Mouse (Mus musculus): ENCODE data around the gene Mrgprx2. TPM values are rescaled to one million over a fixed set of nuclear protein-coding genes. Genes with fewer than 3 reads are reported as not detected.
"Not testable (repeated sequence)": the region's sequence is repeated elsewhere in the genome, so short reads cannot be mapped to it uniquely, and the experiment has no call there.

Mrgprx2 gene
- not detected in 2 replicates for polyA plus RNA-seq (2016; fragmentation: Nextera tagmentation; extraction: Ambion mirVana)

DNA sequence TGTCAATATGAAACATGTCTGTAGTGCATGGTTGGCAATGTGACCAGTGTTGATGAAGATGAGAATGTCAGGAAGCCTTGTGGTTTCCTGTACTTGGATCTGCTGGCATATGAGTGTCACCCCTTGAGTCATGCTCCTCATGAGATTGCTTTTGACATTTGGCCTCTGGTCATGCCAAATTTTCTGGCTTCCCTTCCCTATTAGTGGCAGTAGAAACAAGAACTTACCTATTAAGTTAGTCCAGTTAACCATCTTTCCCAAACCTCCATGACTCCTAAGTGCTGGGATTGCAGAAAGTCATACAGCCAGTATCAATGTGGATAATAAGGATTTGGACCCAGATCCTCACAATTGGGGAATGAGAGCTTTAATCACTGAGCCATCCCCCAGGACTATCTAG is at the start of gene Mrgprx2:
TSS of gene Mrgprx2 (minus strand) at position 101 of the 400 bp plus-strand sequence.
- Histone ChIP-seq H3K36me3 (replicated peaks) (no peaks in the 10 kb centered on the region), H3K9me3 (peaks cover 70% of the 10 kb centered on the region)

GRCm38 (mm10) chr7:48456242-48456641 is 42.9 kb downstream of the Mrgprx2 start, which contains the start of gene Mrgprb1:
Gene Mrgprb1 (minus strand): TSS chr7:48456342.
- Histone ChIP-seq H3K27ac (no peak within 1 kb of the TSS), H3K36me3 (replicated peaks) (no peaks in the 10 kb centered on the region), H3K27me3 (ENCODE audit: poor library complexity, severe bottlenecking) (no peaks in the 10 kb centered on the region), H3K4me1 (no peaks in the 10 kb centered on the region), H3K4me3 (no peak within 1 kb of the TSS), H3K9me3 (peaks cover 53% of the 10 kb centered on the region)
- DNase-seq (ENCODE audit: extremely low spot score, low spot score), result no peak
- 86% methylated on average over 3 of the region's 3 CpGs for WGBS

More for the DNA sequence above, at the start of gene Mrgprx2:
- Histone ChIP-seq H3K27ac (no peak within 1 kb of the TSS), H3K4me1 (no peaks in the 10 kb centered on the region), H3K4me3 (no peak within 1 kb of the TSS), H3K27me3 (ENCODE audit: poor library complexity, severe bottlenecking) (no peaks in the 10 kb centered on the region)
- DNase-seq (ENCODE audit: extremely low spot score, low spot score), result no peak

- no peak for DNase-seq (ENCODE audit: extremely low spot score, low spot score)
- H3K4me1 ChIP-seq, result no peaks in the 10 kb centered on the region
- no peaks in the 10 kb centered on the region for H3K36me3 ChIP-seq (replicated peaks)
- no peak overlapping the region for H3K4me3 ChIP-seq
- H3K27me3 ChIP-seq (ENCODE audit: poor library complexity, severe bottlenecking), result no peaks in the 10 kb centered on the region
- peaks cover 75% of the 10 kb centered on the region for H3K9me3 ChIP-seq
- no peak overlapping the region for H3K27ac ChIP-seq
- 66% methylated on average over 3 of the region's 3 CpGs for WGBS
These were observed 62.5 kb downstream of the Mrgprx2 start for GRCm38 (mm10) chr7:48436581-48436980.

DNA sequence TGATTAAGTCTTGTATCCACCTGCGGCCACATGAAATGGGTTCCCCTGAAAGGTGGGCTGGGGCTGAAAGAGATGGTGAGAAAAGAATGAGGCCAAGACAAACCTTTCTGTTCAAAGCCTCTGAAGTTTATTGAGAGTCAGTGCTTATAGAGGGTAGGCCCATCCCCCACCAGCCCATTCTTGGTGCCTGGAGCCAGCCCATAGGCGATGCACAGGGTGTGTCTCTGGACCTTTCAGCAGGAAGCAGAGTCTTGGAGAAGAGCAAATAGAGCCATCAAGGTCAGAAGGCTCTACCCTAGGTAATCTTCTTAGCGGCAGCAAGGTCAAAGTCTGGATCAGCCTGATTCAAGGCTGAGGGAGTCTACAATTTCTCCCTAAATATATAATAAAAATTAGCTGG is 63.2 kb downstream of the Mrgprx2 start:
- not testable (repeated sequence) for H3K27me3 ChIP-seq (ENCODE audit: poor library complexity, severe bottlenecking); H3K4me1 ChIP-seq; DNase-seq (ENCODE audit: extremely low spot score, low spot score); H3K36me3 ChIP-seq (replicated peaks); H3K27ac ChIP-seq; H3K4me3 ChIP-seq
- 86% methylated on average over 3 of the region's 3 CpGs for WGBS
- peaks cover 74% of the 10 kb centered on the region for H3K9me3 ChIP-seq

Other genes with a start within 250 kb of the Mrgprx2 start
- not detected in 2 replicates for gene Mrgprb8, start 110.8 kb downstream of the Mrgprx2 start, polyA plus RNA-seq (2016; fragmentation: Nextera tagmentation; extraction: Ambion mirVana)
- not detected in 2 replicates for gene Mrgprb1, start 43.0 kb downstream of the Mrgprx2 start, polyA plus RNA-seq (2016; fragmentation: Nextera tagmentation; extraction: Ambion mirVana)
- not detected in 2 replicates for gene Mrgprb2, start 58.8 kb upstream of the Mrgprx2 start, polyA plus RNA-seq (2016; fragmentation: Nextera tagmentation; extraction: Ambion mirVana)
- not detected in 2 replicates for gene Mrgprb3, start 144.5 kb upstream of the Mrgprx2 start, polyA plus RNA-seq (2016; fragmentation: Nextera tagmentation; extraction: Ambion mirVana)